Mouse (Mus musculus): Measurements from ENCODE around the gene Evl. TPM values are rescaled to one million over a fixed set of nuclear protein-coding genes. Genes with fewer than 3 reads are reported as not detected.

The Evl gene
- polyA plus RNA-seq, 1 experiment from 2014 or later: 119 TPM

GRCm38 (mm10) chr12:108630741-108631688 is 76.5 kb downstream of the Evl start:
- Histone ChIP-seq H3K9me3 (ENCODE audit: control insufficient read depth, low read length) (no peaks in the 10 kb centered on the region), H3K4me2 (no peak overlapping the region), H3K9ac (ENCODE audit: low read length) (no peak overlapping the region), H3K4me3 (ENCODE audit: low read depth, low read length) (no peak overlapping the region), H3K27ac (ENCODE audit: low read depth, low read length) (no peak overlapping the region), H3K4me1 (ENCODE audit: control insufficient read depth, insufficient read depth, low read length) (no peaks in the 10 kb centered on the region), H3K36me3 (ENCODE audit: control insufficient read depth, insufficient read depth, low read length) (no peaks in the 10 kb centered on the region; the same call in 1 of the 2 replicates), H3K27me3 (ENCODE audit: control insufficient read depth, insufficient read depth, low read length) (no peaks in the 10 kb centered on the region)
- ATAC-seq (ENCODE audit: low FRiP score) (no peak), DNase-seq (ENCODE audit: low spot score, missing footprints) (no peak)
- WGBS: 92% methylated on average over 6 of the region's 6 CpGs

GRCm38 (mm10) chr12:108632501-108632900 is 78.0 kb downstream of the Evl start:
- no peak for ATAC-seq (ENCODE audit: low FRiP score)
- Histone ChIP-seq H3K27ac (ENCODE audit: low read depth, low read length) (no peak overlapping the region), H3K9ac (ENCODE audit: low read length) (no peak overlapping the region), H3K36me3 (ENCODE audit: control insufficient read depth, insufficient read depth, low read length) (no peaks in the 10 kb centered on the region; the same call in 1 of the 2 replicates), H3K4me3 (ENCODE audit: low read depth, low read length) (no peak overlapping the region), H3K9me3 (ENCODE audit: control insufficient read depth, low read length) (no peaks in the 10 kb centered on the region), H3K4me2 (no peak overlapping the region), H3K27me3 (ENCODE audit: control insufficient read depth, insufficient read depth, low read length) (no peaks in the 10 kb centered on the region), H3K4me1 (ENCODE audit: control insufficient read depth, insufficient read depth, low read length) (no peaks in the 10 kb centered on the region)
- DNase-seq (ENCODE audit: low spot score, missing footprints): no peak

- Histone ChIP-seq H3K9ac (ENCODE audit: low read length) (no peak overlapping the region), H3K9me3 (ENCODE audit: control insufficient read depth, low read length) (no peaks in the 10 kb centered on the region), H3K4me1 (ENCODE audit: control insufficient read depth, insufficient read depth, low read length) (no peaks in the 10 kb centered on the region), H3K27me3 (ENCODE audit: control insufficient read depth, insufficient read depth, low read length) (no peaks in the 10 kb centered on the region), H3K27ac (ENCODE audit: low read depth, low read length) (no peak overlapping the region), H3K4me2 (no peak overlapping the region), H3K4me3 (ENCODE audit: low read depth, low read length) (no peak overlapping the region), H3K36me3 (ENCODE audit: control insufficient read depth, insufficient read depth, low read length) (no peaks in the 10 kb centered on the region; the same call in 1 of the 2 replicates)
- WGBS: 96% methylated on average over 1 of the region's 1 CpGs
- ATAC-seq (ENCODE audit: low FRiP score) (no peak), DNase-seq (ENCODE audit: low spot score, missing footprints) (no peak)
These were observed 79.5 kb downstream of the Evl start for GRCm38 (mm10) chr12:108634031-108634430.

GRCm38 (mm10) chr12:108635501-108635900 is 81.0 kb downstream of the Evl start:
- no peak overlapping the region for H3K4me2 ChIP-seq
- no peaks in the 10 kb centered on the region for H3K9me3 ChIP-seq (ENCODE audit: control insufficient read depth, low read length)
- no peak overlapping the region for H3K27ac ChIP-seq (ENCODE audit: low read depth, low read length)
- WGBS: 91% methylated on average over 4 of the region's 4 CpGs
- no peaks in the 10 kb centered on the region; the same call in 1 of the 2 replicates for H3K36me3 ChIP-seq (ENCODE audit: control insufficient read depth, insufficient read depth, low read length)
- DNase-seq (ENCODE audit: low spot score, missing footprints): no peak
- no peaks in the 10 kb centered on the region for H3K4me1 ChIP-seq (ENCODE audit: control insufficient read depth, insufficient read depth, low read length)
- no peak overlapping the region for H3K4me3 ChIP-seq (ENCODE audit: low read depth, low read length)
- no peak overlapping the region for H3K9ac ChIP-seq (ENCODE audit: low read length)
- ATAC-seq (ENCODE audit: low FRiP score): no peak
- no peaks in the 10 kb centered on the region for H3K27me3 ChIP-seq (ENCODE audit: control insufficient read depth, insufficient read depth, low read length)

GRCm38 (mm10) chr12:108637440-108637839 is 82.9 kb downstream of the Evl start:
- Histone ChIP-seq H3K4me1 (ENCODE audit: control insufficient read depth, insufficient read depth, low read length) (no peaks in the 10 kb centered on the region), H3K9ac (ENCODE audit: low read length) (no peak overlapping the region), H3K27me3 (ENCODE audit: control insufficient read depth, insufficient read depth, low read length) (no peaks in the 10 kb centered on the region), H3K4me2 (no peak overlapping the region), H3K36me3 (ENCODE audit: control insufficient read depth, insufficient read depth, low read length) (no peaks in the 10 kb centered on the region; the same call in 1 of the 2 replicates), H3K4me3 (ENCODE audit: low read depth, low read length) (no peak overlapping the region), H3K9me3 (ENCODE audit: control insufficient read depth, low read length) (no peaks in the 10 kb centered on the region), H3K27ac (ENCODE audit: low read depth, low read length) (no peak overlapping the region)
- DNase-seq (ENCODE audit: low spot score, missing footprints) (no peak), ATAC-seq (ENCODE audit: low FRiP score) (no peak)
- WGBS: 90% methylated on average over 5 of the region's 5 CpGs

GRCm38 (mm10) chr12:108639126-108639525 is 84.6 kb downstream of the Evl start:
- Histone ChIP-seq H3K9me3 (ENCODE audit: control insufficient read depth, low read length) (no peaks in the 10 kb centered on the region), H3K4me3 (ENCODE audit: low read depth, low read length) (no peak overlapping the region), H3K27ac (ENCODE audit: low read depth, low read length) (no peak overlapping the region), H3K36me3 (ENCODE audit: control insufficient read depth, insufficient read depth, low read length) (no peaks in the 10 kb centered on the region; the same call in 1 of the 2 replicates), H3K27me3 (ENCODE audit: control insufficient read depth, insufficient read depth, low read length) (no peaks in the 10 kb centered on the region), H3K9ac (ENCODE audit: low read length) (no peak overlapping the region), H3K4me2 (no peak overlapping the region), H3K4me1 (ENCODE audit: control insufficient read depth, insufficient read depth, low read length) (no peaks in the 10 kb centered on the region)
- WGBS: 96% methylated on average over 3 of the region's 3 CpGs
- ATAC-seq (ENCODE audit: low FRiP score) (no peak), DNase-seq (ENCODE audit: low spot score, missing footprints) (no peak)

GRCm38 (mm10) chr12:108642019-108642418 is 87.5 kb downstream of the Evl start:
- Histone ChIP-seq H3K27me3 (ENCODE audit: control insufficient read depth, insufficient read depth, low read length) (no peaks in the 10 kb centered on the region), H3K9me3 (ENCODE audit: control insufficient read depth, low read length) (no peaks in the 10 kb centered on the region), H3K4me2 (no peak overlapping the region), H3K4me3 (ENCODE audit: low read depth, low read length) (no peak overlapping the region), H3K9ac (ENCODE audit: low read length) (no peak overlapping the region), H3K27ac (ENCODE audit: low read depth, low read length) (no peak overlapping the region), H3K4me1 (ENCODE audit: control insufficient read depth, insufficient read depth, low read length) (no peaks in the 10 kb centered on the region), H3K36me3 (ENCODE audit: control insufficient read depth, insufficient read depth, low read length) (no peaks in the 10 kb centered on the region)
- 96% methylated on average over 3 of the region's 3 CpGs for WGBS
- ATAC-seq (ENCODE audit: low FRiP score) (no peak), DNase-seq (ENCODE audit: low spot score, missing footprints) (no peak)

GRCm38 (mm10) chr12:108646234-108646633 is 91.7 kb downstream of the Evl start:
- H3K36me3 ChIP-seq (ENCODE audit: control insufficient read depth, insufficient read depth, low read length): peaks cover 6% of the 10 kb centered on the region; the same call in 1 of the 2 replicates
- no peak overlapping the region for H3K4me3 ChIP-seq (ENCODE audit: low read depth, low read length)
- ATAC-seq (ENCODE audit: low FRiP score): no peak
- DNase-seq (ENCODE audit: low spot score, missing footprints): no peak
- WGBS: 95% methylated on average over 1 of the region's 1 CpGs
- no peak overlapping the region for H3K4me2 ChIP-seq
- no peak overlapping the region for H3K27ac ChIP-seq (ENCODE audit: low read depth, low read length)
- no peaks in the 10 kb centered on the region for H3K4me1 ChIP-seq (ENCODE audit: control insufficient read depth, insufficient read depth, low read length)
- no peaks in the 10 kb centered on the region for H3K9me3 ChIP-seq (ENCODE audit: control insufficient read depth, low read length)
- no peaks in the 10 kb centered on the region for H3K27me3 ChIP-seq (ENCODE audit: control insufficient read depth, insufficient read depth, low read length)
- H3K9ac ChIP-seq (ENCODE audit: low read length): no peak overlapping the region

GRCm38 (mm10) chr12:108647784-108648183 is 93.3 kb downstream of the Evl start:
- no peak overlapping the region for H3K27ac ChIP-seq (ENCODE audit: low read depth, low read length)
- H3K4me1 ChIP-seq (ENCODE audit: control insufficient read depth, insufficient read depth, low read length): no peaks in the 10 kb centered on the region
- H3K36me3 ChIP-seq (ENCODE audit: control insufficient read depth, insufficient read depth, low read length): peaks cover 6% of the 10 kb centered on the region; the same call in 1 of the 2 replicates
- H3K9me3 ChIP-seq (ENCODE audit: control insufficient read depth, low read length): no peaks in the 10 kb centered on the region
- ATAC-seq (ENCODE audit: low FRiP score) (no peak), DNase-seq (ENCODE audit: low spot score, missing footprints) (no peak)
- no peak overlapping the region for H3K9ac ChIP-seq (ENCODE audit: low read length)
- no peaks in the 10 kb centered on the region for H3K27me3 ChIP-seq (ENCODE audit: control insufficient read depth, insufficient read depth, low read length)
- no peak overlapping the region for H3K4me2 ChIP-seq
- no peak overlapping the region for H3K4me3 ChIP-seq (ENCODE audit: low read depth, low read length)
